Mouse (Mus musculus) hindbrain, embryonic 10.5 days (tissue): ENCODE measurements at regions not wholly inside any gene's neighbourhood (a gene's known extent, or its start where the extent isn't known, plus 50 kb on each side); places are given as distances from the start of the nearest gene placed in this dataset.
A peak's percentile ranks its signal among the peaks of the same experiment; 100 is the strongest.

ENCODE experiments used
- DNase-seq: peaks from one replicate; pipeline ENCODE4 v3.0.0-alpha.2; 2017; ENCODE audit warnings: low spot score
- H3K27ac ChIP-seq: fragments of 300-500 bp; sonication (generic); 2 replicates; pipeline ENCODE4 v1.5.1; 2016; ENCODE audit warnings: mild to moderate bottlenecking, moderate library complexity
- H3K27me3 ChIP-seq: fragments of 300-500 bp; sonication (generic); 2 replicates; pipeline ENCODE4 v1.6.1; 2016; ENCODE audit warnings: mild to moderate bottlenecking; ENCODE audit not compliant: poor library complexity, insufficient read depth, severe bottlenecking
- H3K36me3 ChIP-seq: fragments of 300-500 bp; sonication (generic); 2 replicates; pipeline ENCODE4 v1.6.1; 2016; ENCODE audit warnings: mild to moderate bottlenecking, moderate library complexity
- H3K4me1 ChIP-seq: fragments of 300-500 bp; sonication (generic); replicated peaks from 2 replicates; pipeline ENCODE4 v1.6.1; 2016; ENCODE audit warnings: mild to moderate bottlenecking
- H3K4me3 ChIP-seq: fragments of 300-500 bp; sonication (generic); 2 replicates; pipeline ENCODE4 v1.5.1; 2016; ENCODE audit warnings: mild to moderate bottlenecking, moderate library complexity
- H3K9me3 ChIP-seq: fragments of 300-500 bp; sonication (generic); 2 replicates; pipeline ENCODE4 v1.6.1; 2016; ENCODE audit warnings: mild to moderate bottlenecking, moderate library complexity
- WGBS: fragments of 180-500 bp; shearing (Covaris S2); methylation state at CpG from one replicate; pipeline ENCODE4 v1.1.7; 2016; 5-methylcytosine and 5-hydroxymethylcytosine counted together

DNA sequence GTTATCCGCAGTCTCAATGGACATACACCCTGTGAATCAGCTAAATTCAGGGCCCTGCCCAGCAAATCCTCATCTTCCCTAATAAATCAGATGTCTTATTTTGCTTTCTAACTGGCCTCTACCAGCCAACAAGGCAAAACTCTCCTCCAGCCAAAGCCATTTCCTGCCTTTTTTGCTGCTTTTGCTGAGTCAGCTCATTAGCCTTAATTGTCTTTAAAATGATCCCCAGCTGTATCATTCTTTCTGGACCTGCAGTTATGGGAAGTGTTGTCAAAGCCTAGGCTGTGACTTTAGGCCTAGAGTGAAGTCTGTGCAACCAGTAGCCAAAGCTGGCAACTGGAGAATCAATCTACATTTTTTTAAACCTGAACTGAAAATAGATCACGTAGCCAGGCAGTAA lies 81.4 kb downstream of the Mtpn start:
- no peak overlapping the region for H3K4me3 ChIP-seq
- no peaks in the 10 kb centered on the region for H3K27me3 ChIP-seq
- H3K27ac ChIP-seq = no peak overlapping the region
- no peak for DNase-seq
- no peaks in the 10 kb centered on the region for H3K36me3 ChIP-seq
- H3K9me3 ChIP-seq = peaks cover 3% of the 10 kb centered on the region; the same call in 1 of the 2 replicates
- no peaks in the 10 kb centered on the region for H3K4me1 ChIP-seq
- 89% methylated on average over 2 of the region's 2 CpGs for WGBS

DNA sequence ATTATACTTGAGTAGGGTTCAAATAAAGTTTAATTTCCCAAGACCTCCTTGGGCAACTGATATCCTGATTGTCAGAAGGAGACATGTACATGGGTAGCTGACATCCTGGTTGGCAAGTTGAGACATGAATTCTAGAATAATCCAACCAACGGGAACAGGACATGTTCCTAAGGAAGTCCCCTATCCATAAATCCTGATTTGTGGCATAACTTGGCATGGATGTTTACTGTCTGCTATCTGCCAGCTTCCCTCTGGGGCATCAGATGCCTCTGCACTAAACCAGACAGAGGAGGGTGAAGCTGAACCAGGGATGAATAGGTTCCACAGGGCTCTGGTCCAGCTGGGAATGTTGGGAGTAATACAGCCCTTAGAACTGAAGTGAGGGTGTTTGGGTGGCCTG lies 94.7 kb downstream of the Mtpn start:
- Histone ChIP-seq H3K27ac (no peak overlapping the region), H3K36me3 (no peaks in the 10 kb centered on the region), H3K9me3 (no peaks in the 10 kb centered on the region), H3K27me3 (no peaks in the 10 kb centered on the region), H3K4me3 (no peak overlapping the region), H3K4me1 (no peaks in the 10 kb centered on the region)
- no peak for DNase-seq
- 92% methylated on average over 1 of the region's 1 CpGs for WGBS

DNA sequence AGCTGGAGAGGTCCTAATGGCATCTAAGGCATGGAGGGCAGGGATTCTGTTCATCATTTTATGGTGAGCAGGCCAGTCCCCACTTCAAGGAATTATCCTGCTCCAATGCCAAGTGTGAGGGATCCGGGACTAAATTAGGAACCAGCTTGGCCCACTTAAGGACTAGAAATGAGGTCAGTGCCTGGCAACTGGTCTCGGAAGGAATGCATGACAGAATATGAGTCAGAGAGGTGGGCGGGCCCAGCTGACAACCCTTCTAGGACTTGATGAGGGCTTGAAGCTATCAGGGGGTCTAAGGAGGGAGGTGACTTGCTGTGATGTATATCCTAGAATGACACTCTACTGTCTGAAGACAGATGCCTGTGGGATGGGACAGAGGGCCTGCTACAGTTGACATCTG lies 100.4 kb upstream of the Fam180a start:
- 64% methylated on average over 3 of the region's 3 CpGs for WGBS
- Histone ChIP-seq H3K4me3 (no peak overlapping the region), H3K4me1 (peaks cover 4% of the 10 kb centered on the region; the same call in 1 of the 2 replicates), H3K27ac (no peak overlapping the region), H3K36me3 (no peaks in the 10 kb centered on the region), H3K9me3 (no peaks in the 10 kb centered on the region), H3K27me3 (no peaks in the 10 kb centered on the region)
- no peak for DNase-seq

DNA sequence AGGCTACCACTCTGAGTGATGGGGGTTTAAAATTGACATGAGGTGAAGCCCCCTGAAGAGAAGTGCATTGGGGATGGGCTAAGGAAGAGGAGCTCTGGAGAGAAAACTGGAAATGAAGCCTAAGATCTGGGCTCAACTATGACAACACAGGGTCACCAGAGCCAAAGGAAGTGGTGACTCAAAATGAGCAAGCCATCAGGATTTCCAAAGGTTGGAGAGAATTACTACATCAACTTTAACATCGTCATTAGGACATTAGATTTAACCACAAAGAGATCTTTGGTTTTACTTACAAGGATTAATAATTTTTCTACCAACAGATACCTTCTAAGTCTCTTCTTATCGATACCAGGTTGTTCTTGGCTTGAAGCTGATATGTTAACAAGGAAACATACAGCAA lies 98.6 kb upstream of the Fam180a start:
- no peak overlapping the region for H3K4me3 ChIP-seq
- DNase-seq = no peak
- no peaks in the 10 kb centered on the region for H3K36me3 ChIP-seq
- H3K27ac ChIP-seq = no peak overlapping the region
- WGBS = 86% methylated on average over 2 of the region's 2 CpGs
- no peaks in the 10 kb centered on the region for H3K27me3 ChIP-seq
- H3K4me1 ChIP-seq = peaks cover 4% of the 10 kb centered on the region; the same call in 1 of the 2 replicates
- H3K9me3 ChIP-seq = peaks cover 4% of the 10 kb centered on the region

DNA sequence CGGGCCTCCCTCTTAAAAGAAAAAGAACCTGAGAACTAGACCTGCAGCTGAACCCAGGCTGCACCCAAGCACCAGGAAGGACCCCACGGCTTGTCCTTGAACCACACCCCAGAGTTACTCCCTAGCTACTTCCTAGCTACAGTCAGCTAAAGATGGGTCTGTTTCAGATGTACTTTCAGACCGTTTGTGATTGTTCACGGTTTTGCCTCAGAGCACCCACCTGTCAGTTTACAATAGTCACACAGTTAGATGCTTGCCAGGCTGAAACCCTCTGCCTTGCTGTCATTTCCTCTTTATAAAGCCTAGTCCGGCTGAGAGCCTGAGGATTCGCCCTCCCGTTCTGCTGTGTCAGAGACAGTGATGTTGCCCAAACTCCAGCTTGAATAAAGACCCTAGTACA lies 95.0 kb upstream of the Fam180a start:
- H3K27me3 ChIP-seq = no peaks in the 10 kb centered on the region
- WGBS = 89% methylated on average over 7 of the region's 7 CpGs
- H3K36me3 ChIP-seq = no peaks in the 10 kb centered on the region
- peaks cover 4% of the 10 kb centered on the region for H3K9me3 ChIP-seq
- no peaks in the 10 kb centered on the region for H3K4me1 ChIP-seq
- no peak overlapping the region for H3K4me3 ChIP-seq
- no peak for DNase-seq
- H3K27ac ChIP-seq = no peak overlapping the region

DNA sequence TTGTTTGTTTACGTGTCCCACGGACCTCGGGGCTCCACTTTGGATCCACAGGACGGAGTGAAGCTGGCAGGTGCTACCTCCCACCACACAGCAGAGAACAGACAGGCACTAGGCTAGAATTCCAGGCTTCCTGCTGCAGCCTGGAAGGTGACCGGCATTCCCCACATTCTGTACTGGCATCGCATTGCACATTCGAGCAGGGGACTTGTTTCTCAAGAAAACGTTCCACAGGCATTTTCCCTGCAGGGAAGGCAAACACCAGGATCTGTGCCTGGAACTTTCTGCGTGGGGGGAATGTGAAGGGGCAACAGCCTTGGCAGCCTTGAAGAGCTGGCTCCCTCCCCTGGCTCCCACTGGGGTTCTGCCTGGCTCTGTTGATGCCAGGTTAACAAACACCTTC lies 79.1 kb upstream of the Fam180a start:
- Histone ChIP-seq H3K27me3 (no peaks in the 10 kb centered on the region), H3K9me3 (no peaks in the 10 kb centered on the region), H3K4me3 (no peak overlapping the region), H3K27ac (no peak overlapping the region), H3K36me3 (no peaks in the 10 kb centered on the region), H3K4me1 (peaks cover 12% of the 10 kb centered on the region)
- DNase-seq = no peak
- 70% methylated on average over 9 of the region's 9 CpGs for WGBS

DNA sequence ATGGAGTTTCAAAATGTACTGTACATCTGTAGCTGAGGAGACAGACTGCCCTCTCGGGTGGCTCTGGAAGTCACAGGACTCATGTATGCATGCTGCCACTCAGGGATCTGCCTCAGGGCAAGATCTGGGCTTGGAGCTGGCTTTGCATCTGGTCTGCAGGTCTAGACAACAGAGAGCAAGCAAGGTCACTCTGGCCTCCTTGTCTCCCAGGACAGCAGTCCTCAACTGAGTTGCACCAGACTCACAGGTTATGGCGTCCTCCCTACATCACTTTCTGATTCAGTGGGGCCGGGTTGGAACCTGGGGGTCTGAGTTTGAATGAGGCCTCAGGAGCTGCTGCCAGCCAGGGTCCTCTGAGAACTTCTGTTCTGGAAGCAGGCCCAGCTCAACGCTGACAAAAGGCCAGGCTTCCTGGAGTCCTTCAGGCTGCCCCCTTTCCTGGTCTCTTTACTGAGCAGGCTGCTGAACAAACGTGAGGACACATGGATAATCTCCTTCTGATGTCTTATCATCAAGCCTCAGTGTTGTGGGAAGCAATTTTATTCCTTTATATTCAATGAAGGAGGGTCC lies 77.5 kb upstream of the Fam180a start:
- peaks cover 12% of the 10 kb centered on the region for H3K4me1 ChIP-seq
- H3K27me3 ChIP-seq = no peaks in the 10 kb centered on the region
- H3K27ac ChIP-seq = 0 out of 2 replicates have a peak overlapping the region, but pooled peaks have one; percentile 26
- H3K9me3 ChIP-seq = no peaks in the 10 kb centered on the region
- H3K4me3 ChIP-seq = no peak overlapping the region
- no peaks in the 10 kb centered on the region for H3K36me3 ChIP-seq
- WGBS = 81% methylated on average over 5 of the region's 5 CpGs
- DNase-seq = no peak

DNA sequence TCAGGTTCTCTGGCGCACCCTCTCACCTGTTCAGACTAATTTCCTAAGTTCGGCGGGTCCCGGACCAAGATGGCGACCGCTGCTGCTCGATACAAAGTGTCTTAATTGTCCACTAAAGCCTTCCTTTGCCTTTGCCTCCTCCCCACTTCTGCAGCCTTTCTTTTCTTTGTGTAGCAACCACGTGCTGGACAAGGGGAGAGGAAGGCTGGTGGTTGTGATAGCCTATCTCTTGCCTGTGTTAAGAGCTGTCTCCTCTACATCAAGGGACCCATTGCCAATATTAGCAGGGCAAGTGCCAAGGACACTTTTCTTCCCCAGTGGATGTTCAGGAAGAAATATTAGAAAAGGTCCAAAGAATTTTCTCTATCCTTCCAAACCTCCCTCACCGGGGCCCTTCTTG lies 69.8 kb upstream of the Fam180a start:
- DNase-seq = no peak
- 90% methylated on average over 9 of the region's 9 CpGs for WGBS

DNA sequence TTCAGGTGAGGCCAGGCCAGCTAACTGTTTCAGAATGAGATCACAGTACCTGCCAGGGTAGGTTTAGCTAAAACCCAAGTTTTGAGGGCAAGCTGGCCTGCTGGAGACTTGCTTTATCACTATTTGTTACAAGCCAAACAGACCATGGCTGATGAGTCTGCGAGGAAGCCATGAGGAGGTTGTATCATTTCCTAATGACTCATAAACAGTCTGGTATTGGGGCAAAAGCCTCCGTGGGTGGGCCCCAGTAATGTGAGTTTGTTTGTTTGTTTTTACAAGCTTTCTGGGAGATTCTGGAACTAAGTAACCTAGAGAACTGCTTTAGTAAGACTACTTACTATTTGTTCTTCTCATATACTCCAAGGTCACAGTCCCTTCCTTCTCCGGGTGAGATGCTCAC lies 62.9 kb upstream of the Fam180a start:
- Histone ChIP-seq H3K4me3 (no peak overlapping the region), H3K36me3 (no peaks in the 10 kb centered on the region), H3K9me3 (no peaks in the 10 kb centered on the region), H3K27me3 (no peaks in the 10 kb centered on the region), H3K4me1 (no peaks in the 10 kb centered on the region), H3K27ac (no peak overlapping the region)
- WGBS = 81% methylated on average over 3 of the region's 3 CpGs
- DNase-seq = no peak

More for the DNA sequence above, 69.8 kb upstream of the Fam180a start:
- Histone ChIP-seq H3K27me3 (no peaks in the 10 kb centered on the region), H3K4me1 (no peaks in the 10 kb centered on the region), H3K36me3 (no peaks in the 10 kb centered on the region), H3K4me3 (no peak overlapping the region), H3K27ac (no peak overlapping the region), H3K9me3 (0 out of 2 replicates have a peak, but pooled peaks cover 3% of the 10 kb centered on the region)

DNA sequence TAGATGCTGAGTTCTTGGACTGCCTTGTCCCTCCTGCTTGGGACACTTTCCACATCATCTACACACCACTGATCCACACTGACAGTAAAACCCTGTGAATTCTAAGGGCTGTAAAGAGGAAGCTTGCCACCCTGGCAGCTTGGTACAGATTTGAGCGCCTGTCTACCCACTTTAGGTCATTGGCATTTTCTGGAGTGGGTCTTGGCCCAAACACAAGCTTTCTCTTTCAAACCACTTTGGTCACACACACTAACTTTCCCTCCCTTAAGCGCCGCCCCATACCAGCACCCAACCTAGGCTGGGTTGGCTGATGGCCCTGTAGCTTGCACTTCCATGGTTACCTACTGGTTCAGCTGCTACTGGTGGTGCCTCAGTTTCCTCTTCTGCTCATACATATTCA lies 55.6 kb upstream of the Fam180a start:
- WGBS = 79% methylated on average over 3 of the region's 3 CpGs
- no peaks in the 10 kb centered on the region for H3K9me3 ChIP-seq

DNA sequence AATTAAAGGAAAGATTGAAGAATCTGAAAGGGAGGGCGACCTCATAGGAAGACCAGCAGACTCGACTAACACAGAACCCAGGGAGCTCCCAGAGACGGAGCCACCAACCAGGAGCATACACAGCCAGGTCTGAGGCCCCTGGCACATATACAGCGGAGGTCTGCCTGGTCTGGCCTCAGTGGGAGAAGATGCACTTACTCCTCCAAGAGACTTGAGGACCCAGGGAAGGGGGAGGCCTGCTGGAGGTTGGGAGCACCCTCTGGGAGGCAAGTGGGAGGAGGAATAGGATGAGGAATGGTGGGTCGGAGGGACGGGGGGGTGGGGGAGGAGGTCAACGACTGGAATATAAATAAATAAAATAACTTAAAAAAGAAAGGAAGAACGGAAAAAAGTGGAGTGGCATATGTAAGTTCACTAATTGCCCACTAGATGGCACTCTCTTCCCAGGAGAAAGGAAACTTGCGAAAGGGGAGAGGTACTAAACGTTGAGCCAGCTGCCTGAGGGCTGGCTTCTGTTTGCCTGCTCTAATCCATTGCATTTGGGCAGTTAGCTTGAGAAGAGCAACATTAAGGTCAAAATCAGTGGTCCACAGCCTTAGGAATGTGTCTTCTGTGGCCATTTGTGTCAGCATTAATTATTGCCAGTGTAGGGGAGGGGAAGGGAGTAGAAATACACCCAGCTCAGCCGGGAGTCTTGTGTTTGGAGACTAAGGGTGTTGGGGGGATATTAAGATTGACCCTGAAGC lies 55.0 kb upstream of the Fam180a start:
- H3K27ac ChIP-seq = peak overlapping the region; percentile 50; the same call in 1 of the 2 replicates
- peak; percentile 35 for DNase-seq
- H3K27me3 ChIP-seq = no peaks in the 10 kb centered on the region
- H3K4me1 ChIP-seq = peaks cover 13% of the 10 kb centered on the region
- WGBS = 24% methylated on average over 11 of the region's 11 CpGs
- peak overlapping the region; percentile 45 for H3K4me3 ChIP-seq
- no peaks in the 10 kb centered on the region for H3K9me3 ChIP-seq
- no peaks in the 10 kb centered on the region for H3K36me3 ChIP-seq

More for the DNA sequence above, 55.6 kb upstream of the Fam180a start:
- no peak overlapping the region for H3K27ac ChIP-seq
- no peaks in the 10 kb centered on the region for H3K27me3 ChIP-seq
- H3K4me1 ChIP-seq = peaks cover 13% of the 10 kb centered on the region
- no peaks in the 10 kb centered on the region for H3K36me3 ChIP-seq
- no peak overlapping the region for H3K4me3 ChIP-seq
- DNase-seq = no peak

DNA sequence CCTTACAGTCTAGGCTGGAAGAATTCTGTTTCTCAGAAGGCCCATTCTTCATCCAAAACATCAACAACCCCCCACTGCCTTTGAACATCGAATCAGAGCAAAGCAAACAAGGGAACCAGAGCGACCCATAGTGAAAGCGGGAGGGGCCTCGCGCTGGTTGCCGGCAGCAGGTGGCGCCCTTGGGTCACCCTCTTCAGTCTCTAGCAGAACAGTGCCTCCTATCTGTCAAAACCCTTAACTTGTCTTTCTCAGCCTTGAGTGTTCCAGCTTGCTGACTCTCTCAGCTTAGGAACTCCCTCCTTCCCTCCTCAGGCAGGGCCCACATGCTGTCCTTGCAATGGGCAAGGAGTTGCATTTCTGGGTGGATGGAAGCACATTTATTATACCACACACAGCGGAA lies 53.9 kb upstream of the Fam180a start:
- H3K4me3 ChIP-seq = peak overlapping the region; percentile 27
- H3K27me3 ChIP-seq = no peaks in the 10 kb centered on the region
- H3K9me3 ChIP-seq = no peaks in the 10 kb centered on the region
- DNase-seq = peak; percentile 77
- no peaks in the 10 kb centered on the region for H3K36me3 ChIP-seq
- 10% methylated on average over 8 of the region's 8 CpGs for WGBS
- peaks cover 13% of the 10 kb centered on the region for H3K4me1 ChIP-seq
- H3K27ac ChIP-seq = peak overlapping the region; percentile 42

DNA sequence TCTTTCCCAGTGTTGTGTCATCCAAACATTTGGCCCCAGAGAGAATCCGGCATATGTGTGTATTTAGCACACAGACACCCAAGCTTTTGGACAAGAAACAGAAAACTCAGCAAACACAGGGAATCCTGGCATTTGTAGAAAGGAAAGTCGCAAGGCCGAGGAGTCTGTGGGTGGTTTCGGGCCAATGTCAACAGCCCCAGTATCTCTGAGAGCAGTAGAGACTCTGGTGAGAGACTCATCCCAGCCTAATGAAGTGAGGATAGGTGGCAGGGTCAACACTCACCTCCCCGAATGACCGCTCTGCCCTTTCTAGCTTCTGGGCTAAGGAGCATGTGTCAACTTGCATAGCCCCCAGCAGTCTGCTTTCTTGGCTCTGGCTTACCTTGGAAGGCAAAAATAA lies 52.9 kb upstream of the Fam180a start:
- Histone ChIP-seq H3K4me1 (peaks cover 13% of the 10 kb centered on the region), H3K36me3 (no peaks in the 10 kb centered on the region), H3K27ac (no peak overlapping the region), H3K4me3 (no peak overlapping the region), H3K9me3 (no peaks in the 10 kb centered on the region), H3K27me3 (no peaks in the 10 kb centered on the region)
- DNase-seq = no peak
- WGBS = 92% methylated on average over 6 of the region's 6 CpGs
